Mouse (Mus musculus): ENCODE data around the gene Mapkapk3. TPM values are rescaled to one million over a fixed set of nuclear protein-coding genes. Genes with fewer than 3 reads are reported as not detected.
A peak's percentile ranks its signal among the peaks of the same experiment; 100 is the strongest.

Mapkapk3 gene
- polyA plus RNA-seq, 1 experiment from 2014 or later: 11.3 TPM

GRCm38 (mm10) chr9:107325904-107326303 is 36.2 kb upstream of the Mapkapk3 start:
- no peak overlapping the region for H3K9ac ChIP-seq (replicated peaks; ENCODE audit: low read length)
- no peak for ATAC-seq (ENCODE audit: low FRiP score, low TSS enrichment)
- WGBS: 79% methylated on average over 7 of the region's 7 CpGs
- no peaks in the 10 kb centered on the region for H3K36me3 ChIP-seq (ENCODE audit: insufficient read depth, low read length)
- H3K4me1 ChIP-seq (ENCODE audit: insufficient read depth, low read length): peaks cover 19% of the 10 kb centered on the region
- H3K4me3 ChIP-seq (ENCODE audit: low read length): no peak overlapping the region
- H3K27me3 ChIP-seq (ENCODE audit: insufficient read depth, low read length): no peaks in the 10 kb centered on the region
- H3K27ac ChIP-seq (ENCODE audit: low read length): 0 out of 2 replicates have a peak overlapping the region, but pooled peaks have one; percentile 9
- no peaks in the 10 kb centered on the region for H3K9me3 ChIP-seq (ENCODE audit: low read length)
- H3K4me2 ChIP-seq (replicated peaks; ENCODE audit: low read depth, low read length): no peak overlapping the region

GRCm38 (mm10) chr9:107324799-107325561 is 35.3 kb upstream of the Mapkapk3 start:
- peaks cover 19% of the 10 kb centered on the region for H3K4me1 ChIP-seq (ENCODE audit: insufficient read depth, low read length)

GRCm38 (mm10) chr9:107323558-107323957 is 33.9 kb upstream of the Mapkapk3 start:
- no peak overlapping the region for H3K4me3 ChIP-seq (ENCODE audit: low read length)
- ATAC-seq (ENCODE audit: low FRiP score, low TSS enrichment): no peak
- no peak overlapping the region for H3K4me2 ChIP-seq (replicated peaks; ENCODE audit: low read depth, low read length)
- peaks cover 19% of the 10 kb centered on the region for H3K4me1 ChIP-seq (ENCODE audit: insufficient read depth, low read length)
- no peaks in the 10 kb centered on the region for H3K27me3 ChIP-seq (ENCODE audit: insufficient read depth, low read length)
- no peak overlapping the region for H3K27ac ChIP-seq (ENCODE audit: low read length)
- H3K9ac ChIP-seq (replicated peaks; ENCODE audit: low read length): no peak overlapping the region
- no peaks in the 10 kb centered on the region for H3K36me3 ChIP-seq (ENCODE audit: insufficient read depth, low read length)
- WGBS: 81% methylated on average over 6 of the region's 6 CpGs
- H3K9me3 ChIP-seq (ENCODE audit: low read length): no peaks in the 10 kb centered on the region

More at GRCm38 (mm10) chr9:107324799-107325561, 35.3 kb upstream of the Mapkapk3 start:
- Histone ChIP-seq H3K27me3 (ENCODE audit: insufficient read depth, low read length) (no peaks in the 10 kb centered on the region), H3K36me3 (ENCODE audit: insufficient read depth, low read length) (no peaks in the 10 kb centered on the region), H3K4me2 (replicated peaks; ENCODE audit: low read depth, low read length) (no peak overlapping the region), H3K9me3 (ENCODE audit: low read length) (no peaks in the 10 kb centered on the region), H3K4me3 (ENCODE audit: low read length) (no peak overlapping the region), H3K9ac (replicated peaks; ENCODE audit: low read length) (no peak overlapping the region; the same call in 1 of the 2 replicates), H3K27ac (ENCODE audit: low read length) (peak overlapping the region; percentile 9; the same call in 1 of the 2 replicates)
- 46% methylated on average over 4 of the region's 4 CpGs for WGBS
- ATAC-seq (ENCODE audit: low FRiP score, low TSS enrichment): peak; percentile 49; the same call in 1 of the 2 replicates

- Histone ChIP-seq H3K36me3 (ENCODE audit: insufficient read depth, low read length) (no peaks in the 10 kb centered on the region), H3K4me3 (ENCODE audit: low read length) (no peak overlapping the region), H3K9me3 (ENCODE audit: low read length) (no peaks in the 10 kb centered on the region), H3K27ac (ENCODE audit: low read length) (peak overlapping the region; percentile 64), H3K27me3 (ENCODE audit: insufficient read depth, low read length) (no peaks in the 10 kb centered on the region), H3K9ac (replicated peaks; ENCODE audit: low read length) (no peak overlapping the region), H3K4me2 (replicated peaks; ENCODE audit: low read depth, low read length) (no peak overlapping the region), H3K4me1 (ENCODE audit: insufficient read depth, low read length) (peaks cover 19% of the 10 kb centered on the region)
- ATAC-seq (ENCODE audit: low FRiP score, low TSS enrichment): no peak
- WGBS: 66% methylated on average over 8 of the region's 8 CpGs
Observed at GRCm38 (mm10) chr9:107322461-107323050, 32.9 kb upstream of the Mapkapk3 start.

- H3K27ac ChIP-seq (ENCODE audit: low read length): peak overlapping the region; percentile 45; the same call in 1 of the 2 replicates
- H3K36me3 ChIP-seq (ENCODE audit: insufficient read depth, low read length): no peaks in the 10 kb centered on the region
- no peak for ATAC-seq (ENCODE audit: low FRiP score, low TSS enrichment)
- no peak overlapping the region for H3K4me2 ChIP-seq (replicated peaks; ENCODE audit: low read depth, low read length)
- H3K4me1 ChIP-seq (ENCODE audit: insufficient read depth, low read length): 0 out of 2 replicates have a peak, but pooled peaks cover 3% of the 10 kb centered on the region
- H3K27me3 ChIP-seq (ENCODE audit: insufficient read depth, low read length): no peaks in the 10 kb centered on the region
- no peaks in the 10 kb centered on the region for H3K9me3 ChIP-seq (ENCODE audit: low read length)
- H3K9ac ChIP-seq (replicated peaks; ENCODE audit: low read length): no peak overlapping the region
- 76% methylated on average over 2 of the region's 2 CpGs for WGBS
- no peak overlapping the region for H3K4me3 ChIP-seq (ENCODE audit: low read length)
Observed at GRCm38 (mm10) chr9:107315791-107316190, 26.1 kb upstream of the Mapkapk3 start.

GRCm38 (mm10) chr9:107313926-107314325 is 24.2 kb upstream of the Mapkapk3 start:
- Histone ChIP-seq H3K4me1 (ENCODE audit: insufficient read depth, low read length) (peaks cover 8% of the 10 kb centered on the region; the same call in 1 of the 2 replicates), H3K9ac (replicated peaks; ENCODE audit: low read length) (no peak overlapping the region), H3K36me3 (ENCODE audit: insufficient read depth, low read length) (no peaks in the 10 kb centered on the region), H3K4me3 (ENCODE audit: low read length) (no peak overlapping the region), H3K4me2 (replicated peaks; ENCODE audit: low read depth, low read length) (no peak overlapping the region), H3K9me3 (ENCODE audit: low read length) (no peaks in the 10 kb centered on the region), H3K27ac (ENCODE audit: low read length) (no peak overlapping the region), H3K27me3 (ENCODE audit: insufficient read depth, low read length) (no peaks in the 10 kb centered on the region)
- no peak for ATAC-seq (ENCODE audit: low FRiP score, low TSS enrichment)
- 72% methylated on average over 3 of the region's 3 CpGs for WGBS

GRCm38 (mm10) chr9:107312811-107313584 is 23.3 kb upstream of the Mapkapk3 start:
- no peak overlapping the region for H3K4me2 ChIP-seq (replicated peaks; ENCODE audit: low read depth, low read length)
- no peak overlapping the region for H3K9ac ChIP-seq (replicated peaks; ENCODE audit: low read length)
- peaks cover 17% of the 10 kb centered on the region for H3K4me1 ChIP-seq (ENCODE audit: insufficient read depth, low read length)
- H3K4me3 ChIP-seq (ENCODE audit: low read length): no peak overlapping the region
- 61% methylated on average over 10 of the region's 10 CpGs for WGBS
- no peaks in the 10 kb centered on the region for H3K36me3 ChIP-seq (ENCODE audit: insufficient read depth, low read length)
- ATAC-seq (ENCODE audit: low FRiP score, low TSS enrichment): no peak
- H3K27ac ChIP-seq (ENCODE audit: low read length): no peak overlapping the region
- no peaks in the 10 kb centered on the region for H3K9me3 ChIP-seq (ENCODE audit: low read length)
- no peaks in the 10 kb centered on the region for H3K27me3 ChIP-seq (ENCODE audit: insufficient read depth, low read length)

GRCm38 (mm10) chr9:107309600-107309999 is 19.9 kb upstream of the Mapkapk3 start:
- Histone ChIP-seq H3K27me3 (ENCODE audit: insufficient read depth, low read length) (no peaks in the 10 kb centered on the region), H3K9ac (replicated peaks; ENCODE audit: low read length) (no peak overlapping the region), H3K36me3 (ENCODE audit: insufficient read depth, low read length) (no peaks in the 10 kb centered on the region), H3K27ac (ENCODE audit: low read length) (no peak overlapping the region), H3K4me2 (replicated peaks; ENCODE audit: low read depth, low read length) (no peak overlapping the region), H3K4me3 (ENCODE audit: low read length) (no peak overlapping the region), H3K9me3 (ENCODE audit: low read length) (no peaks in the 10 kb centered on the region), H3K4me1 (ENCODE audit: insufficient read depth, low read length) (peaks cover 43% of the 10 kb centered on the region)
- ATAC-seq (ENCODE audit: low FRiP score, low TSS enrichment): no peak
- WGBS: 71% methylated on average over 5 of the region's 5 CpGs

- Histone ChIP-seq H3K27me3 (ENCODE audit: insufficient read depth, low read length) (no peaks in the 10 kb centered on the region), H3K4me3 (ENCODE audit: low read length) (no peak overlapping the region), H3K4me2 (replicated peaks; ENCODE audit: low read depth, low read length) (no peak overlapping the region), H3K36me3 (ENCODE audit: insufficient read depth, low read length) (no peaks in the 10 kb centered on the region), H3K9me3 (ENCODE audit: low read length) (no peaks in the 10 kb centered on the region), H3K4me1 (ENCODE audit: insufficient read depth, low read length) (peaks cover 43% of the 10 kb centered on the region), H3K27ac (ENCODE audit: low read length) (peak overlapping the region; percentile 91; the same call in 1 of the 2 replicates), H3K9ac (replicated peaks; ENCODE audit: low read length) (peak overlapping the region; percentile 9; the same call in 1 of the 2 replicates)
- no peak for ATAC-seq (ENCODE audit: low FRiP score, low TSS enrichment)
- 48% methylated on average over 9 of the region's 9 CpGs for WGBS
Observed at GRCm38 (mm10) chr9:107309171-107309570, 19.5 kb upstream of the Mapkapk3 start.

Measured in kidney, embryonic 16.5 days (tissue).